Mouse (Mus musculus) gonadal fat pad, adult 2 months (tissue): ENCODE results near the gene Ak5. TPM values are rescaled to one million over a fixed set of nuclear protein-coding genes. Genes with fewer than 3 reads are reported as not detected.

Experiments used
- DNase-seq: peaks from one replicate; pipeline ENCODE4 v3.0.0-alpha.2; 2012; ENCODE audit warnings: low read depth
- polyA plus RNA-seq: library from polyadenylated mRNA; depleted of rRNA; stranded (reverse); fragments of >200 nt; gene quantifications from 2 replicates; pipeline ENCODE4 v1.2.3, GENCODE M21; 2012; rRNA removed

The Ak5 gene
- polyA plus RNA-seq, 1 experiment: 1.5 TPM

DNA sequence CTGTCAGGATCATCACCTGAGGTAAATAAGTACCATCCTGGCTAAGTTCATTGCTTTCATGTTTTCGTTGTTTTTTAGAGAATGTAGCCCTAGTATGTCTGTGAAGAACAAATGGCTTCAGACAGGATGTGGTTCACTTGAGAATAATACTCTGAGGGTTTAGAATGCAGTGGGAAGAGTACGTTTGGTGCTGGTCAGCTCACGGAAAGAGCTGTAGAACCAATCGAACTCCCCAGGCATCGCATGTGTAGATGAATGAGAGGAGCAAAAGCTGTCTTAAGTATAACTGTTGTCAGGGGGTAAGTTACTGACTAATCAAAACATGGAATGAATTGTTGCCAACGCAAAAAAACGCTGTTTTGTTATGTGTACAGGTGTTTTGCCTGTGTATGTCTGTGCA is 235.5 kb downstream of the Ak5 start:
- DNase-seq: no peak

DNA sequence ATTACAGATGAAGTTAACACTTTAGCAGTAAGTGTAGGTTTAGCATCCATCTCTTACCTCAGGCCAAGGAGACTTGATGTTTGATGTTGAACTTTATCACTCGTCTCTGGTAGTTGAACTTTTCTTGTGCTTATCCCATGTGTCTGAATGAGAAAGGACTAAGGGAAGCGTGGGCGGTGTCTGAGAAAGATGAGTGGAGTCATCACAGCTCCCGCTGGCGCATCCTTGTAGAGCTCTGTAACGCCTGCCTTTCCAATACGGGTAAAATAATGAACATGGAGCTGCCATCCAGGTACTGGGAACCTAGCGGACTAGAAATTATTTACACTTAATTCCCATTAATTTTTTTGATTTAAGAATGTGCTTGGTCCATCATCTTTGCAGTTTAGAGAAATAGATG is 239.2 kb downstream of the Ak5 start:
- DNase-seq: no peak

Other genes starting within 250 kb of the Ak5 start
- 20.0 and 21.5 TPM in 2 replicates for gene Pigk, start 45.7 kb upstream of the Ak5 start, polyA plus RNA-seq